Mouse (Mus musculus) yolk sac, embryonic 10.5 days (tissue): Measurements from ENCODE around the gene Stk26.
A peak's percentile ranks its signal among the peaks of the same experiment; 100 is the strongest.

ENCODE experiments used
- DNase-seq: peaks from one replicate; pipeline ENCODE4 v3.0.0-alpha.2; 2017; ENCODE audit warnings: low spot score

Stk26 gene

GRCm38 (mm10) chrX:50840847-50841560 lies at the start of gene Stk26:
TSS of gene Stk26 (plus strand) at chrX:50841047.
- DNase-seq, result peak; percentile 69

DNA sequence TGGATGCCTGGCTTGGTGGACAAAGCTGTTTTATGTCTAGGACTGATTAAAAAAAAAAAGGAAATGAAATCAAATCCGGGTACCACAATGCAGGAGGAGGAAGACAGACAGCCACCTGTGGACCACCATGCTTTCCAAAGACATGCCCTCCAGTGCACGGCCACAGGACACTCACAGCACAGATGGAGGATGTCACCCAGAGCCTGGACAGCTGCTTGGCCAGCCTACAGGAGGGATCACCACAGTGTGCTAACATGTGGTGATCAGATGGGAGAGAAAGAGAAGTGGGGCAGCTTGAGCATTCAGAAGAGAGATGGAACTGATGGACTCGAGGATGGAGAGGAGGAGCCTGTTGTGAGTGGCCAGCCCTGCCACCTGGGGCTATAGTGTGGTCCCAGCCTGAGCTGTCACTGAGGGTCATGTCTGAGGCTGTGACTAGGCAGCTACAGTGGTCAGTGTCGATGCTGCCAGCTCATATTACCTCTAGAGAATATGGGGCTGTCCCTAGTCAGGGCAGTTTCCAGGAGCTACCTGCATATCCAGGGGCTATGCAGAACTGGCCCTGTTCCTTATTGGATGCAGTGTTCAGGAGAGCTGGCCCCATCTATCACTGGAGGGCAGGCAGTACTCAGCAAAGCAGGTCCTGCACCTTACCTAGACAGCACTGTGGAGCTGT lies 47.7 kb upstream of the Stk26 start:
- DNase-seq, result no peak

GRCm38 (mm10) chrX:50797798-50798197 lies 43.0 kb upstream of the Stk26 start:
- no peak for DNase-seq

DNA sequence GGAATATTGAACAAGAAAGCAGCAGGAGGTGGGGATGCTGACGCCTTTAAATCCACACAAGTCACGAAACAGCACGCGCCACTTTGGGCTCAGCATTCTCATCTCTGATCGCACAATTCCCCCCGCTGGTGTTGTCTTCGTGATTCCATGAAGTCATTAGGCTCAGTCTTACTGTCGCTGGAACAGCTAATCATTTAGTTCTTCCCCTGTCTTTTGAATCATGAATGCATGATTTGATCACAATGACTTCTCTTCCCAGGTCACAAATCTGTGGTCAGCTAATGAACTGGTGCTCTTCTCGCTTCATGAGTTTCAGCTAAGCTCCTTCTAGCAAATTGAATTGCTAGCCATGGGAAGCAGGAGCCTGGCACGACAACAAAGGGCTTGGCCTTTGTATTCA lies 42.3 kb upstream of the Stk26 start:
- DNase-seq, result no peak

- DNase-seq, result no peak
Measured at GRCm38 (mm10) chrX:50799656-50800188, 41.1 kb upstream of the Stk26 start.

DNA sequence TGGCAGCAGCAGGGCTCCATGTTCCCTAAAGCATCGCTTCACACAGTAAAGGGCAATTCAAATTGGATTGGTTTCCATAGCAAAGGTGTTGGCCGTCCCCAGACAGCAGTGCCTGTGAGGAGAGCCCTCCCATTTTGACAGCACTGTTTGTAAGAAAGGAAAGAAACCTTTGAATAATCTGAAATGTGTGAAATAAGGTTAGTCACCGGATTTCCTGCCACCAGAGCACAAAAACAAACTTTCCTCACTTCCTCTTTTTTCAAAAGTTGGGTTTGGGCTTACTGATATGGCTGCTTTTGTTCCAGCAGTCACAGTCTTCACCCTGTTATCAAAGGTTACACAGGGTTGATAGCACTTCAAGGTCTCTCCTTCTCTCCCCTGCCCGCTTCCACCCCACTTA lies 35.2 kb upstream of the Stk26 start:
- no peak for DNase-seq

GRCm38 (mm10) chrX:50823856-50824255 lies 17.0 kb upstream of the Stk26 start:
- DNase-seq, result no peak

DNA sequence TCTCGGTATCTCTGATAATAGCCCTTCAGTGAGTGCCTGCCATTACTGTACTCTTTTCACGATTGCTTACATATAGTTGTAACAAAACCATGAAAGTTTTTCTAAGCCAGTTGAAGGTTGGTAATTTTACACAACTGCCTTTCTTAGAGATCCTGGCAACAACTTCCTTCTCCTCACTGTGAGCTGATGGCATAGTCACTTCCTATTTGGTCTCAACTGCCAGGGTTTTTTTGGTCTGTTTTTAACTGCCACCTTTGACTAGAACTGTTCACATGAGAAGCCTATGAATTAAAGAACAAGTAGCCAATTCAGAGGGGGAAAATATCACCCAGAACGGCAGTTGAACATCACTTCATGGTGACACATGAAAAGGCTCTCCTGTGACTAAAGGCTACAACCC lies 5.3 kb upstream of the Stk26 start:
- no peak for DNase-seq

- DNase-seq, result no peak
Measured at GRCm38 (mm10) chrX:50836029-50836691, 4.7 kb upstream of the Stk26 start.

DNA sequence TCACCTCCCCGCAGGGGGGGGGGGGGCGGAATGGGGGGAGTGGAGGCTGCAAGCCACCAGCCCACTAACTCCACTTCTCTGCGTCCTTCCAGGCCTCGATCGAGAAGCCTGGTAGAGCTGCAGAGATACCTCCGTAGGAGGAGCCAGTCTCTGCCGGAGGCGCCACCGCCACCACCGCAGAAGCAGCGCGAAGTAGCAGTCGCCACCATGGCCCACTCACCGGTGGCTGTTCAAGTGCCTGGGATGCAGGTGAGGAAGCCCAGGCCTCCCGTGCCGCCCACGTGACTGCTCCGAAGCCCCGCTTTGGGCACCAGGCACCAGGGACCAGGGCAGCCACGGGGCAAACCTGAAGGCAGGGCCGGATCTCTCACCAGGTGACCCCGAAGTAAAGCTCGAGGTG lies 740 bp downstream of the Stk26 start:
- peak; percentile 9 for DNase-seq

DNA sequence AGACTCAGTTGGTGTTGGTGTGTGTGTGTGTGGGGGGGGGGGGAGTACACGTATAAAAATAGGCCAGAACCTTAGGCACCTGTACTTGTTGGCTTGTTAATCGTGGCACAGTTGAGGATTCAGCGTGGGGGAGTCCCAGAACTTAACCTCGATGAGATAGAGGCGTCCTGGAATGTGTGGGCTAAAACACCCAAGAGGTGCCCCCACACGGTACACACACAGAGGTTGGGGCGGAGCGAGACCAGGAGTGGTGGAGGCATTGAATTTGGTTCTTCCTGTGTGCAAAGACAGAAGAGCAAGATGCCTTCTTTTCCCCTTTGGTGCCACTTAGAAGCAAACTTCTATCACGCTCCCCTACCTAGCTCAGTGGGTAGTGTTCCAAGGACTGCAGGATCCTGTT lies 1.2 kb downstream of the Stk26 start:
- DNase-seq, result no peak

DNA sequence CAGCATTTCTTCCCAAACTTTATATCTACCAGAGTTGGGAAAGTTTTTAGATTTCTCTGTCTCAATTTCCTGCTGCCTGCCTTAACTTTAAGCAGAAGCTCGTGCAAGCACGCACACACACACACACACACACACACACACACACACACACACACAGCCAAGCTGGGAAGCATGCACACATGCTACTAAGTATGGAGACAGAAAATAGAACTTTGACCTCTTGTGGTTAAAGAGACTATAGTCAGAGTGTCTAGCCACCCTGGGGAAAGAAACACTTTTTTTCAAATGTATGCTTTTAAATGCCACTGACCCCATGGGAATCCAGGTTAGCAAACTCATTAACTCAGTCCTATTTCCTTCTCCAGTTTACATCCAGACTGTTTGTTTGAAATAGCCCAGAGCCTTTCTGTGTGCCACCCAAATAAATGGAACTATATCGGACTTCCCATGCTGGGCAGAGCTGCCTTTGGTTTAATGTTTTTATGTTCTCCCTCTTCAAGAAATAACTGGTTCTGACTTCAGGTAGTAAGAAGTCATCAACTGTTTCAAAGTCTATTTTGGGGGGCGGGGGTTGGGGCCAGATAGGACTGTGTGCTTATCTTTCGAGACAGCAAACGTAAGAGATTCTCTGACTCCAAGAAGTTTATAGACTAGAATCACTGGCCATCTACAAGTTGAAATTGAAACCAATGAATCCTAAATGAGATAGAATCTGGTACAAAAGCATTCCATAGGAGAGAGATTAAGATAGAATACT lies 9.8 kb downstream of the Stk26 start:
- peak; percentile 28 for DNase-seq

DNA sequence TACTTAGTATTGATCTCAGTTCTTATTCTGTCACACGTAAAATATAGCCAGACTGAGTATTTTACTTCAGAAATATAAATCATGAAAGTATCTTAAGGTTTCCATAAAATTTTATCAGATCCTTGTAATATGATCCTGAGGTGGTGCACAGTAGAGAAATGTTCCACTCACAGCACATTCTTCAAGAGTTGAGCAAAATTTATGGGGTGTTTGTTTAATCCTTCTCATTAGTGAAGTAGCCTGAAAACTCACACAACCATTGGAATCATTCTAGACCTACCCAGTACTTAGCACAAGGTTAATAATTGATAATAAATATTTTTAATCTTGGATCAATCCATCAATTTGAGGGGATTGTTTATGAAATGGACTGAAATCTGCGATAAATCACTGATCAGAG lies 22.9 kb downstream of the Stk26 start:
- no peak for DNase-seq

DNA sequence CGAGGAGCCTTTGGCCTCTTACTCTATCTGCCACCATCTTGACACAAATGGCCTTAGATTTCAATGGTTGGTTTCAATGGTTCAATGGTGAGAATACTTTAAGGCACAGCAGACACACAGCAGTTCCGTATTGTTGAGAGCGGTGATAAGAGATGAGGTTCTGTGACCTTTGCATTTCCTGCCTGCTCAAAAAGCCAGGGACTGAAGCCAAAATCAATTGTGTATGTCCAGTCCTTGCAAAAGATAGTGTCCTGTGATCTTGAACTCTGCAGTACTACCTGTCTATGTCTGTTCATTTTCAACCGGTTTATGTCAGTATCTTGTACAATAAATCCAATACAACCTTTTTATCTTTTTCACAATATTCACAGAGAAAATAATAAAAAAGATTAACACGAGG lies 23.9 kb downstream of the Stk26 start:
- no peak for DNase-seq

DNA sequence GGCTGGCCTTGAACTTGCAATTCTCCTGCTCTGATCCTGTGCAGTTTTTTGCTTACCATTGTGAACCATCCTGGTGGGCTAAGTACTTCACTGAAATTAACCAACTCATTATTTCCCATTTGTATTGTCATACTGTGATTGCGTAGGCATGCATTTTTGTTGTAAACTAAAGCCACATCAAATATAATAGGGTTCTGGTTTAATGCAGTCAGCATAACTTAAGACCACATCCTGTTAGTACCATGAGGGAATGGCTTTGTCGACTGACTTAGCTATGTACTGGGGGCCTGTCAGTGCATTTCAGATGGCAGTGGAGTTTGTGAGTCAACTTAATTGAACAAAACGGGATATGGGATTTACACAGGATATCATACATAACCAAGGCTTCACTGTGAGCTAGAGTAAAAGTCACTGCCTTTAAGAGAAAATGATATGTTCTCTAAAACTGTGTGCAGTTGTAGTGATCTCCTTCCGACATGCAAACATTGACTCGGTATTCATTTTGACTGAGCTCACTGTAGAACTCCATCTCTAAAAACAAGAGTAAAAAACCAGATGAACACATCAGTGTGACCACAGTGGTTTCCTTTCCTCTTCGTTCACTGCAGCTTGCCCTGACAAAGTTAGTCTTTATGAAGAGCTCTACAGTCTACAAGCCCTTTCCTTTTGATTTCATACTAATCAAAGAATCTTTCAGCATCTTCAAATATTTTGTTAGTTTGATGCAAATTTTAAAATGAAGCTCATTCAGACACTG lies 33.6 kb downstream of the Stk26 start:
- no peak for DNase-seq

- DNase-seq, result no peak
Measured at GRCm38 (mm10) chrX:50887999-50888398, 47.2 kb downstream of the Stk26 start.

GRCm38 (mm10) chrX:50903497-50903896 lies 62.6 kb downstream of the Stk26 start:
- no peak for DNase-seq

GRCm38 (mm10) chrX:50909915-50910314 lies 69.1 kb downstream of the Stk26 start:
- no peak for DNase-seq

- peak; percentile 16 for DNase-seq
Measured at GRCm38 (mm10) chrX:50917389-50917788, 76.5 kb downstream of the Stk26 start.

DNA sequence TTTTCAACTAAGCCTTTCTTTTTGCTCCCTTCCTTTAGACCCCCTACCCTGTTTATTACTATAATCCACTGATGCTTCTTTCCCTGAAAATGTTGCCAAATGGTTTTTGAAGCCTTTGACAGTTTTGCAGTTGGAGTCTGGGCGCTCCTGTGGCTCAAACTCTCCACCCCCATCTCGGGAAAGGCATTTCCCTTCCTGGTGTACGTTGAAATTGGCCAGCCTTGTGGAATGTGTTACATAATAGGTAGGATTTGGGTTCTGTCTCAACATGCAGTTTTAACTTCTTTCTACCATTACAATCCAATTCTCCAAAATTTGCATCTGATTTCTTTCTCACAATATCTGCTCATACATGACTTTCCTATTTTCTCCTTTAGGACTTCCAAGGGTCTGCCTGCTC lies 77.9 kb downstream of the Stk26 start:
- no peak for DNase-seq

DNA sequence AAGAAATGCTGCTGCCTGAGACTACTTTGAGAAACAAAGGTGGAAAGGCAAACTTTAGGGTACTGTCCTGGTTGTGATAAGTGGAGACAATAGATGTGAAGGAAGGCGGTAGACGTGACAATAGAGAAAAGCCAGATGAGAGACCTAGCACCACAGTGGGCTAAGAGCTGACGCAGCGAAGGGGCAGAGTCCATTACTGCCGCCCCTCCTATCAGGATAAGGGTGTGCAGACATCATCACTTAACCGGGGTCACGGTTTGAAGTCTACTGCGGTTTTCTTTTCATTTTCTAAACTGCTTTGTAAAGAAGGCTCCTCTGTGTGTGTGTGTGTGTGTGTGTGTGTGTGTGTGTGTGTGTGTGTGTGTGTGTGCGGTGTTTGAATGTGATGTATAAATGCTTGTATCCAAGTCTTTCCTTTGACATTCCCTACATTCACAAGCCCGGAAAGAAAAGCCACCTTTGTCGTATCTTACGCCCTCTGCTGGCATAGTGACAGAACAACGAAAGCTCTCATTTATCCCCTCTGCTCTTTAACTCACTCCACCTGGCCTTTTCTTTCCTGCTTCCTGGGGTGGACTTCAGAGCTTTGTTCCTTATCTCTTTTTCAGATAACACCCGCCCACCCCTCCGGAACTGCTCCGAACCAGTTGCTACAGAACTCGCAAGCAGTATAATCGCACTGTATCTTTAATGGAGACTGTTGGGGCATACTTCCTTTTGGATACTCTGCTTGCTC lies 84.0 kb downstream of the Stk26 start:
- peak; percentile 64 for DNase-seq
